Mouse (Mus musculus) kidney, postnatal 0 days (tissue): ENCODE results near the gene Unc119. TPM values are rescaled to one million over a fixed set of nuclear protein-coding genes. Genes with fewer than 3 reads are reported as not detected.

ENCODE experiments used
- ATAC-seq: fragments of 200-750 bp; cut with Nextera tagmentation; replicated peaks from 2 replicates; pipeline ENCODE4 v1.8.0; 2017; ENCODE audit warnings: low read depth, moderate number of reproducible peaks, moderate TSS enrichment, moderate library complexity; ENCODE audit not compliant: low FRiP score
- DNase-seq: peaks from one replicate; pipeline ENCODE4 v3.0.0-alpha.2; 2016; ENCODE audit warnings: low spot score
- H3K27ac ChIP-seq: fragments of 300-500 bp; sonication (generic); 2 replicates; pipeline ENCODE4 v1.5.1; 2014; ENCODE audit warnings: mild to moderate bottlenecking
- H3K27me3 ChIP-seq: fragments of 300-500 bp; sonication (generic); 2 replicates; pipeline ENCODE4 v1.6.1; 2014; ENCODE audit warnings: low read length, mixed read lengths; ENCODE audit not compliant: insufficient read depth
- H3K36me3 ChIP-seq: fragments of 300-500 bp; sonication (generic); 2 replicates; pipeline ENCODE4 v1.6.1; 2014; ENCODE audit warnings: low read length, mixed read lengths; ENCODE audit not compliant: insufficient read depth
- H3K4me1 ChIP-seq: fragments of 300-500 bp; sonication (generic); replicated peaks from 2 replicates; pipeline ENCODE4 v1.6.1; 2014; ENCODE audit warnings: antibody characterized with exemption, low read length, mixed read lengths; ENCODE audit not compliant: insufficient read depth
- H3K4me2 ChIP-seq: fragments of 300-500 bp; sonication (generic); 2 replicates; pipeline ENCODE4 v1.6.1; 2014; ENCODE audit warnings: mild to moderate bottlenecking, low read length, moderate library complexity, mixed read lengths
- H3K4me3 ChIP-seq: fragments of 300-500 bp; sonication (generic); replicated peaks from 2 replicates; pipeline ENCODE4 v1.5.1; 2014; ENCODE audit warnings: low read depth, low read length
- H3K9ac ChIP-seq: fragments of 300-500 bp; sonication (generic); 2 replicates; pipeline ENCODE4 v1.6.1; 2014; ENCODE audit warnings: low read depth, low read length
- H3K9me3 ChIP-seq: fragments of 300-500 bp; sonication (generic); replicated peaks from 2 replicates; pipeline ENCODE4 v1.6.1; 2016; ENCODE audit warnings: low read length, inconsistent platforms, mixed read lengths
- CTCF ChIP-seq: IDR thresholded peaks from 2 replicates; pipeline ENCODE4 v1.5.1; 2016; ENCODE audit warnings: antibody characterized with exemption, low read depth, mild to moderate bottlenecking, moderate library complexity
- WGBS: fragments of 180-500 bp; shearing (Covaris S2); extraction: QIAGEN DNeasy Blood & Tissue Kit; methylation state at CpG from one replicate; pipeline ENCODE4 v1.1.7; 2014; 5-methylcytosine and 5-hydroxymethylcytosine counted together
- polyA plus RNA-seq: library from polyadenylated mRNA; unstranded; fragments of >200 nt; fragmentation: Nextera tagmentation; extraction: Ambion mirVana; gene quantifications from 2 replicates; pipeline ENCODE4 v1.2.1, GENCODE M21; 2015

Gene Unc119
- polyA plus RNA-seq, 1 experiment from 2014 or later = 30.4 TPM

DNA sequence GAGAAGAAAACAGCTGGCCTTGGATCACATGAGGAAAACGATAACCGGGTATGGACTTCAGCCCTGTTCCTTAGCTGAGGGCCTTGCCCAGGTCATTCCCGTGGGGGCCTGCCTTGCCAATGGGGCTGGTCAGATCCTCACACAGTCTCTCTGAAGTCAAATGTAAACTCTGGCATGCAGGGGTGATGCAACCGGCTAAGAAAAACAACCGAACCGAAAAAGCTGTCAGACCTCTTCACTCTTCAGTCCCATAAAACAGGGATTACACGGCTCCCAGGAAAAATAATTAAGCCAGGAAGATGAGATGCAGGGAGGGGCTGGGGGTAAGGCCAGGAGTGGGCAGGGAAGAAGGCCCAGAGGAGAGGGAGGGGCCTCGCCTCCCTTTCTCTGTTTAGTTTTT, 20.8 kb downstream of the Unc119 start:
- no peak overlapping the region for H3K9ac ChIP-seq
- no peaks in the 10 kb centered on the region for H3K27me3 ChIP-seq
- ATAC-seq (peak; percentile 37; the same call in 1 of the 2 replicates), DNase-seq (peak; percentile 77)
- 0 out of 2 replicates have a peak, but pooled peaks cover 12% of the 10 kb centered on the region for H3K4me1 ChIP-seq
- H3K4me2 ChIP-seq = no peak overlapping the region
- WGBS = 8% methylated on average over 8 of the region's 8 CpGs
- no peak for TF ChIP-seq CTCF
- no peaks in the 10 kb centered on the region for H3K9me3 ChIP-seq
- H3K27ac ChIP-seq = peak overlapping the region; percentile 70; the same call in 1 of the 2 replicates
- H3K36me3 ChIP-seq = no peaks in the 10 kb centered on the region
- H3K4me3 ChIP-seq = no peak overlapping the region

DNA sequence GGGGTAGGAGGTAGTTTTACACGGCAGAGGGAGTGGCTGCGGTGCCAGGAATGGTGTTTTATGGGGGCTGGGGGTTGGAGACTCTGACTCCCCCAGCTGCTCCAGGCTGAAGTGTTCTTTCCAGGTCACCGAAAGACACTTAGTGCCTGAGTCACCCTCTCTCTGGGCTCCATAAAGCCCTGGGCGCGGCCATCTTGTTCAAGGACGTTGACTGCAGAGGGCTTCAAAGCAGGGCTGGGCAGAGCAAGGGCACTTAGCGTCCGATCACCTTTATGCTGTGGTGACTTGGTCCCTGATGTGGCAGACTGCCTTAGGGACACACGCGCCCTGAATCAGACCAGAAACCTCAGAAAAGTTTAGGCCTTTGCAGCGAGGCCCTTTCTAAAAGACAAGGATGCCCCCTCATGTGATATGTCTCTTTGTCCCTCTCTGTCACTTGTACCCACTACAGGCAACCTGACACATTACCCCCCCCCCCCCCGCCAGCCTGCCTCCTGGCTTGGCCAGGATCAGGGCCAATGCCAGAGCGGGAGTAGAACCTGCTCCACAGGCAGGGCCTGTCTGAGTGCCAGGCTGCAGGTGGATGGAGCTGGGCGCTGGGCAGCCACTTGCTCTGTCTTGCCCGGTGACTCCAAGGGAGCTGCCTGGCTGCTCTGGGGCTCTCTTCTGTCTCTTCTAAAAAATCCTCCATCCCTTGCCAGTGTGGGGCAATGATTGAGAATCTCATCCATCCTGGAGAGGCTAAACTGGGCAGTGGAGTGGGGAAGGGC, 24.4 kb downstream of the Unc119 start:
- Histone ChIP-seq H3K9ac (no peak overlapping the region), H3K4me2 (no peak overlapping the region), H3K27me3 (no peaks in the 10 kb centered on the region), H3K27ac (no peak overlapping the region), H3K4me1 (0 out of 2 replicates have a peak, but pooled peaks cover 12% of the 10 kb centered on the region), H3K9me3 (no peaks in the 10 kb centered on the region), H3K36me3 (no peaks in the 10 kb centered on the region), H3K4me3 (no peak overlapping the region)
- DNase-seq (no peak), ATAC-seq (no peak)
- TF ChIP-seq CTCF = no peak
- 74% methylated on average over 14 of the region's 15 CpGs for WGBS

DNA sequence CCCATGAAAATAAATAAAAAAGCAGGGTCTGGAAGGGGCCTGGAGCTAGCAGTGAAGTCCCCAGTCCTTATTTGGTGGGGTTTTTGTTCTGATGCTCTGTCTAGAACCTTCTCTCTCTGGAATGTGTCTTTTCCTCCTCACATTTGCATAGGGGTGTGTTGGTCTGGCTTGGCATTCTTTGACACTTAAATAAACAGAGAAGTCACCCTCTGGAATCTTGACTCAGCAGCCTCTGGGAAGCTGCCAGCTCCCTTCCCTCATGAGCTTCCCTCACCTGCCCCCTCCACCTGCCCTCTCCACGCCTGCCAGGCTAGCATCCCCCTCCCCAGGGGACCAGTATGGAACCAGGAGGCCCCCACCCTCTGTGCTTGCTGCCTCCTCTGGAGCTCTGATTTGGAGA, 27.1 kb downstream of the Unc119 start:
- DNase-seq (no peak), ATAC-seq (no peak)
- Histone ChIP-seq H3K4me3 (no peak overlapping the region), H3K4me2 (no peak overlapping the region), H3K27ac (no peak overlapping the region), H3K9me3 (no peaks in the 10 kb centered on the region), H3K4me1 (peaks cover 8% of the 10 kb centered on the region), H3K27me3 (no peaks in the 10 kb centered on the region), H3K36me3 (no peaks in the 10 kb centered on the region), H3K9ac (no peak overlapping the region)
- WGBS = 45% methylated on average over 1 of the region's 1 CpGs
- TF ChIP-seq CTCF = no peak

DNA sequence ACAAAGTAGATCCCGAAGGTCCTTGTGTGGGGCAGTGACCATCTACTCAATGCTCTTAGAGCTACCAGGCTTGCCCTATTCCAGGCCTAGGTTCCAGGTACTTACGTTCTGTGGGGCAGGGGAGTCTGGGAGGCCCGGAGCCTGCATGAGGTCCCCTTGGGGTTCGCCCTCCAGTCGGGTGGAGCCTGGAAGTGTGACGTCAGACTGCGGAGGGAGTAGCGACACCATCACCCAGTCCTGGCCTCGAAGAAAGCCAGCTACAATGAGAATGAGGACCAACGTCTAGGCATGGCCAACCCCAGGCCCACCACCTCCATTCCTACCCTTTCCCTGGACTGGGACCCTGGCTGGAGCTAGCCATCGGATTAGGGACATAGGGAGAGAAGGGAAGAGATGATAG, 28.4 kb downstream of the Unc119 start:
- TF ChIP-seq CTCF = no peak
- Histone ChIP-seq H3K36me3 (no peaks in the 10 kb centered on the region), H3K27ac (no peak overlapping the region), H3K9me3 (no peaks in the 10 kb centered on the region), H3K4me3 (no peak overlapping the region), H3K9ac (no peak overlapping the region), H3K27me3 (no peaks in the 10 kb centered on the region), H3K4me2 (no peak overlapping the region), H3K4me1 (peaks cover 8% of the 10 kb centered on the region)
- DNase-seq (no peak), ATAC-seq (no peak)
- WGBS = 89% methylated on average over 11 of the region's 11 CpGs

DNA sequence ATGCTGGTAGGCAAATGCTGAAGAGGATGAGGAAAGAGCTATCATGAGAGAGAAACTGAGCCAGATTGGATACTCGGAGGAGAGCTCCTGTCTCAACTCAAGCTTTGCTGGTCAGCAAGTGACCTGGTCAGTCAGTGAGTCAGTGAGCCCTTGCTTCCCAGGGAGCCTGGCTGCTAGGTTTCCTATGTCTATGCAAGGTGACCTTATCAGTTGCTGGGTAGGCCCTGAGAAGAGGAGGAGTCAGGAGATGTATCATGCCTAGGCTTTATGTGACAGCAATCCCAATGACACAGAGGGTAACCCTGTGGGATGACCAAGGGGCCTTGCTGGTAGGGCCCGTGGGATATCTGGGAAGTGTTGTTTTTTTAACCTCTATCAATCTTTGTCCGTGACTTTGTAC, 28.9 kb downstream of the Unc119 start:
- H3K4me1 ChIP-seq = peaks cover 10% of the 10 kb centered on the region
- H3K36me3 ChIP-seq = no peaks in the 10 kb centered on the region
- TF ChIP-seq CTCF = no peak
- no peaks in the 10 kb centered on the region for H3K9me3 ChIP-seq
- no peak for ATAC-seq
- DNase-seq = no peak
- WGBS = 37% methylated on average over 3 of the region's 3 CpGs
- H3K4me3 ChIP-seq = no peak overlapping the region
- H3K27me3 ChIP-seq = no peaks in the 10 kb centered on the region
- no peak overlapping the region for H3K9ac ChIP-seq
- no peak overlapping the region for H3K4me2 ChIP-seq
- no peak overlapping the region for H3K27ac ChIP-seq

DNA sequence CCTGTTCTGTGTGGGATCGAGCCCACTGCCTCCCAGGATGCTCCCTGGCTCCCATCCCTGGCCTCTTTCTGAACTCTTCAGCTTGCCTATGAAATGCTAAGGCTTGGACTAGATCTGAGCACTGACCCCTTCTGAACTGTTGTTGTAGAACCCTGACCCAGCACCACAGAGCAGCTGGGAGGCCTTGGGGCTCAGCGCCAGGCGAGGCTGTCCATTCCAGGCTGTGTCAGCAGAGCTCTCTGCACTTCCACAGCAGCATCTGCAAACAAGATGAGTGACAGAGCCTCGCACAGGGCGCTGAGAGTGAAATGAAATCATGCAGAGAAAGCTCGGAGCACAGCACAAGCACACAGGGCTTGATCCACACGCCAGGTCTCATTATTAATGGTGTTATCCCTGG, 29.3 kb downstream of the Unc119 start:
- Histone ChIP-seq H3K27me3 (no peaks in the 10 kb centered on the region), H3K27ac (no peak overlapping the region), H3K36me3 (no peaks in the 10 kb centered on the region), H3K9ac (no peak overlapping the region), H3K4me2 (no peak overlapping the region), H3K9me3 (no peaks in the 10 kb centered on the region), H3K4me1 (peaks cover 12% of the 10 kb centered on the region), H3K4me3 (no peak overlapping the region)
- 51% methylated on average over 7 of the region's 7 CpGs for WGBS
- no peak for TF ChIP-seq CTCF
- DNase-seq = no peak
- no peak for ATAC-seq

DNA sequence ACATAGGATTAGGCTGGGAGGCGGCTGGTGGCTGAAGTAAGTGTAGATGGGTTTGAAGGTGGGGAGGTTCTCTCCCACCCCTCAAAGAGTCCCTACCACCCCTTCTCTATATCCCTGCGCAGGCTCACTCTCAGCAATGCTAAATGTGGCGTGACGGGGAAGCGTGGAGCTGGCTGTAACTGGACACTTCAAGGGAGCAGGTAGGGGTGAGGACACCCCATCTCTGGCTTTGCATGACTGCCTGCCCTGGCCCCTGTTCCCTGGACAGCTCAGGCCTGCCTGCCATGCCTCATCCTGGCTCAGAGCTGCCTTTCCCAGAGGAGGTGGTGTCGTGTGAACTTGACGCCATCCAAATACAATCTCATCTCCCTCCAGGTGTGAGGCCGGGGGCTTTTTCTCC, 30.9 kb downstream of the Unc119 start:
- ATAC-seq (peak; percentile 75), DNase-seq (peak; percentile 86)
- peak overlapping the region; percentile 58 for H3K27ac ChIP-seq
- H3K9ac ChIP-seq = no peak overlapping the region
- 36% methylated on average over 8 of the region's 8 CpGs for WGBS
- H3K27me3 ChIP-seq = no peaks in the 10 kb centered on the region
- TF ChIP-seq CTCF = no peak
- peaks cover 12% of the 10 kb centered on the region for H3K4me1 ChIP-seq
- no peak overlapping the region for H3K4me2 ChIP-seq
- H3K4me3 ChIP-seq = no peak overlapping the region
- no peaks in the 10 kb centered on the region for H3K9me3 ChIP-seq
- H3K36me3 ChIP-seq = no peaks in the 10 kb centered on the region
